Mouse (Mus musculus) liver, adult 2 months (tissue): ENCODE results near the gene Exoc8.

ENCODE experiments used
- CTCF ChIP-seq: fragments of 200-500 bp; IDR thresholded peaks from 2 replicates; pipeline ENCODE4 v1.5.1; 2011; ENCODE audit warnings: low read depth, low read length, control low read depth
- POLR2A ChIP-seq: fragments of 200-500 bp; IDR thresholded peaks from 2 replicates; pipeline ENCODE4 v1.6.1; 2011; ENCODE audit warnings: low read length, control low read depth; ENCODE audit not compliant: insufficient read depth; ENCODE audit errors: extremely low read depth

DNA sequence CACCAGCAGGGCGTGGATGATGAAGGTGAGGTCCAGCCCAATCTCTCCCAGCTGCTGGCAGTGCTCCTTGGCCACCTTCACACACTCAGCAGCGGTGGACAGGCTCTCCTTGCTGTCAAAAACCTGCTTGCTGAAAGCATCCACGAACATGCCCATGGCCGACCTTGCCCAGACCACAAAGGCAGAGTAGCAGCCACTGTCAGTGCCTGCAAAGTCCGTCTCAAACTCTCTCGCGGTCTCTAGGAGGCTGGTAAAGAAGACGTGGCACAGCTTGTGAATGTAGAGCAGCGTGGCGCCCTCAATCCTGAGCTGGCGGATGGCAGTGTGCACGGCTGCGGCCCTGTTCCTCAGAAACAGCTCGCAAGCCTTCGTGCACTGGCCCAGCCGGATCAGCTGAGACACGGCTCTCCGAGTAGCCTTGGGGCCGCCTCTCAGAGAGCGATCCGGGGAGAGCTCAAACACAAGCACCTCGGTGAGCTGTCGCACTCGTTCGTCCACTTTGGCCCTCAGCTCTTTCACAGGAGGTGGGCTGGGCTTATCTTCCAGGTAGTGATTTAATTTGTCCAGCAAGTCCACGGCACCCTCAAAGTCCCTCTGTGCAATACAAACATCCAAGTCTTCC, 1.4 kb downstream of the Exoc8 start:
- no peak for TF ChIP-seq CTCF
- no peak for TF ChIP-seq POLR2A
